12 mouse cellular contexts compared by ENCODE assay signal in genomic region chr19:43511621-43512620, GRCm38 (mm10). TPM values are rescaled to one million over a fixed set of nuclear protein-coding genes. Genes with fewer than 3 reads are reported as not detected.
DNase-seq lines count a peak whose midpoint lies in the region; ATAC-seq and TF ChIP-seq lines count a peak whose summit lies in the region.
"Had no signal": no experiment of that assay in that cellular context is flagged by ENCODE, and none has a peak within 500 bp of the region (broad histone marks: within the 10 kb centered on the region; RNA-seq: fewer than 3 reads in every experiment).

No protein-coding gene starts in this region.

- H3K4me1 ChIP-seq in forebrain, embryonic 11.5 days (replicated peaks; ENCODE audit: control insufficient read depth, insufficient read depth, low read length), result no peaks in the 10 kb centered on the region
- H3K4me1 ChIP-seq in forebrain, embryonic 12.5 days, result no peaks in the 10 kb centered on the region
- H3K4me1 ChIP-seq in lung, postnatal 0 days (ENCODE audit: insufficient read depth, low read depth, low read length), result no peaks in the 10 kb centered on the region
- H3K4me1 ChIP-seq in lung, adult 2 months (ENCODE audit: control insufficient read depth, insufficient read depth, low read length), result no peaks in the 10 kb centered on the region; the same call in 1 of the 2 replicates
- H3K4me1 ChIP-seq in small intestine, adult 2 months (ENCODE audit: control insufficient read depth, insufficient read depth, insufficient read length, low read length), result peaks cover 22% of the 10 kb centered on the region; the same call in 1 of the 2 replicates
- no peaks in the 10 kb centered on the region for H3K4me1 ChIP-seq in midbrain, embryonic 10.5 days

- TF ChIP-seq CTCF in lung, postnatal 0 days (IDR thresholded peaks at IDR 0.05), result no peak
- TF ChIP-seq CTCF in lung, adult 2 months (IDR thresholded peaks at IDR 0.05; ENCODE audit: insufficient read depth, low read length), result no peak
- TF ChIP-seq CTCF in small intestine, adult 2 months (IDR thresholded peaks at IDR 0.05; ENCODE audit: extremely low read depth, insufficient read length, insufficient replicate concordance, low read depth, low read length), result no peak

- H3K36me3 ChIP-seq in forebrain, embryonic 11.5 days (ENCODE audit: control insufficient read depth, insufficient read depth, low read length), result peaks cover 2% of the 10 kb centered on the region; the same call in 1 of the 2 replicates
- peaks cover 63% of the 10 kb centered on the region for H3K36me3 ChIP-seq in forebrain, embryonic 12.5 days (replicated peaks)
- H3K36me3 ChIP-seq in lung, postnatal 0 days (ENCODE audit: insufficient read depth, low read length), result no peaks in the 10 kb centered on the region
- peaks cover 49% of the 10 kb centered on the region for H3K36me3 ChIP-seq in small intestine, adult 2 months (ENCODE audit: control insufficient read depth, insufficient read depth, low read length)
- H3K36me3 ChIP-seq in midbrain, embryonic 10.5 days, result peaks cover 83% of the 10 kb centered on the region

- no peak overlapping the region for H3K4me2 ChIP-seq in forebrain, embryonic 11.5 days (ENCODE audit: low read depth, low read length, severe bottlenecking)
- H3K4me2 ChIP-seq in forebrain, embryonic 12.5 days, result no peak overlapping the region
- no peak overlapping the region for H3K4me2 ChIP-seq in lung, postnatal 0 days (replicated peaks; ENCODE audit: low read depth, low read length)

- peak; percentile 43 for DNase-seq in forebrain, embryonic 11.5 days (ENCODE audit: low spot score)
- peak; percentile 8 for DNase-seq in lung, postnatal 0 days (ENCODE audit: low spot score)
- no peak for DNase-seq in lung, adult 2 months
- peak; percentile 77 for DNase-seq in kidney, adult 9 months
- DNase-seq in midbrain, embryonic 10.5 days (ENCODE audit: low spot score), result no peak
- no peak for DNase-seq in retina, postnatal 1 day
- DNase-seq: cerebellum, postnatal 10 days; gastrocnemius, postnatal 10 days had no signal

- no peak for TF ChIP-seq POLR2A in lung, adult 2 months (IDR thresholded peaks at IDR 0.05; ENCODE audit: borderline replicate concordance, extremely low read depth, low read depth, low read length)
- no peak for TF ChIP-seq POLR2A in small intestine, adult 2 months (IDR thresholded peaks at IDR 0.05; ENCODE audit: low read depth, low read length)

- TF ChIP-seq EP300 in lung, postnatal 0 days (IDR thresholded peaks at IDR 0.05), result no peak

- H3K9me3 ChIP-seq in forebrain, embryonic 11.5 days (ENCODE audit: control insufficient read depth, low read length), result no peaks in the 10 kb centered on the region
- H3K9me3 ChIP-seq in forebrain, embryonic 12.5 days, result 0 out of 2 replicates have a peak, but pooled peaks cover 4% of the 10 kb centered on the region
- no peaks in the 10 kb centered on the region for H3K9me3 ChIP-seq in lung, postnatal 0 days (ENCODE audit: low read length)
- H3K9me3 ChIP-seq in midbrain, embryonic 10.5 days (replicated peaks), result no peaks in the 10 kb centered on the region
- H3K9me3 ChIP-seq: megakaryocyte, embryonic 14.5 days had no signal

- H3K27ac ChIP-seq in forebrain, embryonic 11.5 days (ENCODE audit: low read depth, low read length), result no peak overlapping the region
- no peak overlapping the region for H3K27ac ChIP-seq in forebrain, embryonic 12.5 days
- H3K27ac ChIP-seq in lung, postnatal 0 days (ENCODE audit: low read length), result no peak overlapping the region
- peak overlapping the region; percentile 86 for H3K27ac ChIP-seq in small intestine, adult 2 months (ENCODE audit: insufficient read depth, low read depth, low read length)
- H3K27ac ChIP-seq in midbrain, embryonic 10.5 days (replicated peaks), result no peak overlapping the region
- H3K27ac ChIP-seq: hindbrain, postnatal 0 days had no signal

- WGBS in forebrain, embryonic 11.5 days, result 88% methylated on average over 22 of the region's 22 CpGs
- 89% methylated on average over 22 of the region's 22 CpGs for WGBS in forebrain, embryonic 12.5 days
- 76% methylated on average over 22 of the region's 22 CpGs for WGBS in lung, postnatal 0 days
- WGBS in lung, adult 2 months, result 81% methylated on average over 22 of the region's 22 CpGs
- 73% methylated on average over 22 of the region's 22 CpGs for WGBS in small intestine, adult 2 months
- WGBS in midbrain, embryonic 10.5 days, result 88% methylated on average over 22 of the region's 22 CpGs

- H3K27me3 ChIP-seq in forebrain, embryonic 11.5 days (ENCODE audit: control insufficient read depth, insufficient read depth, low read length), result no peaks in the 10 kb centered on the region
- no peaks in the 10 kb centered on the region for H3K27me3 ChIP-seq in forebrain, embryonic 12.5 days
- no peaks in the 10 kb centered on the region for H3K27me3 ChIP-seq in lung, postnatal 0 days (replicated peaks; ENCODE audit: insufficient read depth, low read length)
- H3K27me3 ChIP-seq in small intestine, adult 2 months (ENCODE audit: control insufficient read depth, insufficient read depth, low read length), result no peaks in the 10 kb centered on the region
- no peaks in the 10 kb centered on the region for H3K27me3 ChIP-seq in midbrain, embryonic 10.5 days (ENCODE audit: low read depth, poor library complexity, severe bottlenecking)
- H3K27me3 ChIP-seq: megakaryocyte, embryonic 14.5 days had no signal

- no peak overlapping the region for H3K4me3 ChIP-seq in forebrain, embryonic 11.5 days (ENCODE audit: low read depth, low read length)
- H3K4me3 ChIP-seq in forebrain, embryonic 12.5 days (replicated peaks), result no peak overlapping the region
- H3K4me3 ChIP-seq in lung, postnatal 0 days (ENCODE audit: low read depth, low read length), result no peak overlapping the region
- no peak overlapping the region for H3K4me3 ChIP-seq in lung, adult 2 months (replicated peaks; ENCODE audit: extremely low read depth, low read depth, low read length)
- no peak overlapping the region for H3K4me3 ChIP-seq in small intestine, adult 2 months (ENCODE audit: low read depth, low read length)
- no peak overlapping the region for H3K4me3 ChIP-seq in midbrain, embryonic 10.5 days
- H3K4me3 ChIP-seq: megakaryocyte, embryonic 14.5 days had no signal

- ATAC-seq in forebrain, embryonic 11.5 days (replicated peaks; ENCODE audit: low FRiP score), result no peak
- no peak for ATAC-seq in forebrain, embryonic 12.5 days (ENCODE audit: low FRiP score)
- no peak for ATAC-seq in lung, postnatal 0 days
- ATAC-seq: hindbrain, postnatal 0 days had no signal

- no peak overlapping the region for H3K9ac ChIP-seq in forebrain, embryonic 11.5 days (ENCODE audit: low read length)
- no peak overlapping the region for H3K9ac ChIP-seq in forebrain, embryonic 12.5 days
- no peak overlapping the region for H3K9ac ChIP-seq in lung, postnatal 0 days (replicated peaks; ENCODE audit: low read depth)

RNA-seq across cellular contexts. Expression of gene Got1, which starts 12.5 kb away (rescaled TPM):
- polyA plus RNA-seq in forebrain, embryonic 11.5 days (2014; fragmentation: Nextera tagmentation; extraction: Ambion mirVana), result 45.5 and 48.2 TPM in 2 replicates
- 57.6 and 58.8 TPM in 2 replicates for polyA plus RNA-seq in forebrain, embryonic 12.5 days (2016; fragmentation: Nextera tagmentation; extraction: Ambion mirVana)
- polyA plus RNA-seq in lung, postnatal 0 days (2015; fragmentation: Nextera tagmentation; extraction: Ambion mirVana), result 14.2 and 15.6 TPM in 2 replicates
- polyA plus RNA-seq in lung, adult 2 months (2012; rRNA removed), result 14.1 and 21.7 TPM in 2 replicates
- polyA plus RNA-seq in small intestine, adult 2 months (2012; rRNA removed), result 36.0 and 41.3 TPM in 2 replicates
- 59.0 and 60.2 TPM in 2 replicates for polyA plus RNA-seq in midbrain, embryonic 10.5 days (2016; fragmentation: Nextera tagmentation; extraction: Ambion mirVana)

Comparison
In these comparisons a context has a peak if more than half of its experiments do, and no peak if none do; other contexts are left out.
1. DNase-seq: peak in forebrain, embryonic 11.5 days (single experiment), lung, postnatal 0 days (single experiment) and kidney, adult 9 months (single experiment); none in lung, adult 2 months (single experiment), midbrain, embryonic 10.5 days (single experiment) and retina, postnatal 1 day (single experiment).